Mouse (Mus musculus): Measurements from ENCODE around the gene Gm11554.
"Not testable (repeated sequence)": the region's sequence is repeated elsewhere in the genome, so short reads cannot be mapped to it uniquely, and the experiment has no call there.

Gm11554 gene

GRCm38 (mm10) chr11:99804346-99804745 is at the start of gene Gm11554:
TSS of gene Gm11554 (minus strand) at chr11:99804446.
- DNase-seq (ENCODE audit: low read depth, low spot score): not testable (repeated sequence)

DNA sequence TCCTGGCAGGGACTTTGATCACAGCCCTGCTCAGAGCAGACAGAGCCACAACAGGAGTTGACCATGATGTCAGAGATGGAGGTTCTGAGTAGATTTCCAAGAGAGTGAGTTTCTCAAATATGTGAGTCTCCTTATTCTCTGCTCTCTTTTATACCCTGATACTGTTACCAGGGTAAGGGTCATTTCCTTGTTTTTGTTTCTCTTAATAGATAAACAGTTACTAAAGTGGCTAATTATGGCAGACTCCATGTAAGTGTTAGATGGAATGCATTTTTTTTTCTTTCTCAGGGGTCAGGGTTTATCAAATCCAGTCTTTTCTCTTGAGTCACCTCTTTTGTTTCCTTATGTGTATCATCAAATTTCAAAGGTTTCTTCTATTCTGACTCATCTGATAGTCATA is 47.3 kb upstream of the Gm11554 start, which contains the start of gene Krtap4-16:
Gene Krtap4-16, minus strand, starts transcription at position 101 of the 400 bp plus-strand sequence.
- DNase-seq (ENCODE audit: low read depth, low spot score): no peak

- no peak for DNase-seq (ENCODE audit: low read depth, low spot score)
Observed at GRCm38 (mm10) chr11:99846746-99847145, 42.5 kb upstream of the Gm11554 start.

- no peak for DNase-seq (ENCODE audit: low read depth, low spot score)
Observed at GRCm38 (mm10) chr11:99842185-99842584, 37.9 kb upstream of the Gm11554 start.

- DNase-seq (ENCODE audit: low read depth, low spot score): no peak
Observed at GRCm38 (mm10) chr11:99837966-99838365, 33.7 kb upstream of the Gm11554 start, which contains the start of gene 2300003K06Rik. TSS of gene 2300003K06Rik (minus strand) at chr11:99838066.

DNA sequence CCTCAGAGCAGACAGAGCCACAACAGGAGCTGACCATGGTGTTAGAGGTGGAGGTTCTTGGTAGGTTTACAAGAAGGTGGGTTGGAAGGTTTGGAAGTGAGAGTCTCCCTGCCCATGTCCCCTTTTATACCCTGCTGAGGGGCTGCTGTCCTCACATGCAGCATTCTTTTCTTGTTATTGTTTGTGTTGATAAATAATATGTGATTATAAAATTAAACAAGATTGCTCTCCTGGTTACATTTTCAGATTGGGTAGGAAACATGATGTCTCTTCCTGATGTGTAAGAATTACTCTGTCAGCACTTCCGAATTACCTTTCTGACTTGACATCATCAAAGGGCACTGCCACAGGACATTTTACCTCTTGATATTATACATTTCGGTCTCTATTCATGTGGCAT is 11.3 kb upstream of the Gm11554 start, which contains the start of gene Gm11564:
Gene Gm11564, minus strand, starts transcription at position 101 of the 400 bp plus-strand sequence.
- DNase-seq (ENCODE audit: low read depth, low spot score): not testable (repeated sequence)

DNA sequence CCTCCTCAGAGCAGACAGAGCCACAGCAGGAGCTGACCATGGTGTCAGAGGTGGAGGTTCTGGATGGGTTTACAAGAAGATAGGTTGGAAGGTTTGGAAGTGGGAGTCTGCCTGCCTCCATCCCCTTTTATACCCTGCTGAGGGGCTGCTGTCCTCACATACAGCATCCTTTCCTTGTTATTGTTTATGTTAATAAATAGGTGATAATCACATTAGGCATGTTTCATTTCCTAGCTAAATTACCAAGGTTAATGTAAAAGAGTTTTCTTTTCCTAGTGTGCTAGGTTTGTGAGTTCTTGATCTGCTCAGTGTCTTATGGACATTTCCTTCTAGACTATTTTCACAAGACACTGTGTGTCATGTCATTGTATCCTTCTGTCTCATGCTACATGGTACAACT is 5.5 kb upstream of the Gm11554 start, which contains the start of gene Krtap4-13:
Gene Krtap4-13, minus strand, starts transcription at position 101 of the 400 bp plus-strand sequence.
- DNase-seq (ENCODE audit: low read depth, low spot score): not testable (repeated sequence)

- DNase-seq (ENCODE audit: low read depth, low spot score): not testable (repeated sequence)
Observed at GRCm38 (mm10) chr11:99798832-99799231, 5.4 kb downstream of the Gm11554 start, which contains the start of gene Gm11569. TSS of gene Gm11569 (minus strand) at chr11:99798932.

DNA sequence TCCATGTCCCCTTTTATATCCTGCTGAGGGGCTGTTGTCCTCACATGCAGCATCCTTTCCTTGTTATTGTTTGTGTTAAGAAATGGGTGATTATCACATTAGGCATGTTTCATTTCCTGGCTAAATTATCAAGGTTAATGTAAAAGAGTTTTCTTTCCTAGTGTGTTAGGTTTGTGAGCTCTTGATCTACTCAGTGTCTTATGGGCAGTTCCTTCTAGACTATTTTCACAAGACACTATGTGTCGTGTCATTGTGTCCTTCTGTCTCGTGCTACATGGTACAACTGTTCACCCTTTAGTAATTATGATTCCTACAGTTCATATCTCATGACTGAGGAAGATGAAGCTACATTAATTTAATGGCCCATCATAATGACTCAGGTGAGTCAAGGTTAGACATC is 10.9 kb downstream of the Gm11554 start, which contains the start of gene Gm11596:
Gene Gm11596, minus strand, starts transcription at position 101 of the 400 bp plus-strand sequence.
- no peak for DNase-seq (ENCODE audit: low read depth, low spot score)

DNA sequence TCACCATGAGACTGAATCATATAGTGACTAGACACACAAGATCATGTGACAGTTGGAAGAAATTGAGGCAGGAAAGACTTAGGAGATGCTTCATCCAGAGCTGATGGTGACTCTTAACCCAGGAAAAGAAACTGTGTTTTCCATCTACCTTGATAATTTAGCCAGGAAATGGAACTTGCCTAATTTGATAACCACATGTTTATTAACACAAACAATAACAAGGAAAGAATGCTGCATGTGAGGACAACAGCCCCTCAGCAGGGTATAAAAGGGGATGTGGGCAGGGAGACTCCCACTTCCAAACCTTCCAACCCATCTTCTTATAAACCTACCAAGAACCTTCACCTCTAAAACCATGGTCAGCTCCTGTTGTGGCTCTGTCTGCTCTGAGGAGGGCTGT is 19.3 kb downstream of the Gm11554 start, which contains the start of gene Krtap4-9:
Gene Krtap4-9, plus strand, starts transcription at position 301 of the 400 bp plus-strand sequence.
- DNase-seq (ENCODE audit: low read depth, low spot score): not testable (repeated sequence)

- DNase-seq (ENCODE audit: low read depth, low spot score): no peak
Observed at GRCm38 (mm10) chr11:99780604-99781003, 23.6 kb downstream of the Gm11554 start, which contains the start of gene Krtap4-8. TSS of gene Krtap4-8 (minus strand) at chr11:99780704.

GRCm38 (mm10) chr11:99778401-99778800 is 25.8 kb downstream of the Gm11554 start:
- no peak for DNase-seq (ENCODE audit: low read depth, low spot score)

DNA sequence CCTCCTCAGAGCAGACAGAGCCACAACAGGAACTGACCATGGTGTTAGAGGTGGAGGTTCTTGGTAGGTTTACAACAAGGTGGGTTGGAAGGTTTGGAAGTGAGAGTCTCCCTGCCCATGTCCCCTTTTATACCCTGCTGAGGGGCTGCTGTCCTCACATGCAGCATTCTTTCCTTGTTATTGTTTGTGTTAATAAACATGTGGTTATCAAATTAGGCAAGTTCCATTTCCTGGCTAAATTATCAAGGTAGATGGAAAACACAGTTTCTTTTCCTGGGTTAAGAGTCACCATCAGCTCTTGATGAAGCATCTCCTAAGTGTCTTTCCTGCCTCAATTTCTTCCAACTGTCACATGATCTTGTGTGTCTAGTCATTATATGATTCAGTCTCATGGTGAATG is 31.4 kb downstream of the Gm11554 start, which contains the start of gene Gm11595:
Gene Gm11595, minus strand, starts transcription at position 101 of the 400 bp plus-strand sequence.
- DNase-seq (ENCODE audit: low read depth, low spot score): not testable (repeated sequence)

- no peak for DNase-seq (ENCODE audit: low read depth, low spot score)
Observed at GRCm38 (mm10) chr11:99768410-99768809, 35.8 kb downstream of the Gm11554 start.

DNA sequence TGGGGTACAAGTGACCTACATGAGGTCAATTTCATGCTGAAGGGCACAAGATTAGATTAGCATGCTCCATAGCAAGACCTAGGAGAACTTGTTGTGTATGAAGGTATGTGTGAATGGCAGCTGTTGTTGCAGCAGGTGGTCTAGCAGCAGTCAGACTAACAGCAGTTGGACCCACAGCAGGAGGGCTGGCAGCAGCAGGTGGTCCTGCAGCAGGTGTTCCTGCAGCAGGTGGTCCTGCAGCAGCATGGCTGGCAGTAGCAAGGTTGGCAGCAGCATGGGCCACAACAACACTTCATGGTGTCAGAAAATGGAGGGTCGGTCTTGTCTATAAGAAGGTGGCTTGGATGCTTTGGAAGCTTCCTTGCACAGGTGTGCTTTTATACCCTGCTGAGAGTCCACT is 45.4 kb downstream of the Gm11554 start:
- DNase-seq (ENCODE audit: low read depth, low spot score): no peak

All from retina, postnatal 7 days (tissue).